Mouse (Mus musculus) right cerebral cortex, adult 18-20 months (tissue): Measurements from ENCODE around the gene Slc30a2.
"Not testable (repeated sequence)": the region's sequence is repeated elsewhere in the genome, so short reads cannot be mapped to it uniquely, and the experiment has no call there.

Experiments used
- DNase-seq: peaks from one replicate; pipeline ENCODE4 v3.0.0; 2022; ENCODE audit warnings: mixed read lengths

Gene Slc30a2

GRCm38 (mm10) chr4:134324655-134325054, 18.3 kb upstream of the Slc30a2 start:
- DNase-seq, result no peak

GRCm38 (mm10) chr4:134326859-134327530, 16.0 kb upstream of the Slc30a2 start:
- no peak for DNase-seq

- no peak for DNase-seq
Measured at GRCm38 (mm10) chr4:134328151-134328550, 14.8 kb upstream of the Slc30a2 start.

- no peak for DNase-seq
Measured at GRCm38 (mm10) chr4:134328832-134329231, 14.1 kb upstream of the Slc30a2 start.

- no peak for DNase-seq
Measured at GRCm38 (mm10) chr4:134330281-134330680, 12.7 kb upstream of the Slc30a2 start.

GRCm38 (mm10) chr4:134341231-134341630, 1.8 kb upstream of the Slc30a2 start:
- not testable (repeated sequence) for DNase-seq

- DNase-seq, result no peak
Measured at GRCm38 (mm10) chr4:134342213-134342779, 685 bp upstream of the Slc30a2 start.

- no peak for DNase-seq
Measured at GRCm38 (mm10) chr4:134344620-134345019, 1.6 kb downstream of the Slc30a2 start.

- DNase-seq, result no peak
Measured at GRCm38 (mm10) chr4:134345802-134346201, 2.8 kb downstream of the Slc30a2 start.

GRCm38 (mm10) chr4:134348078-134348477, 5.1 kb downstream of the Slc30a2 start:
- no peak for DNase-seq

GRCm38 (mm10) chr4:134348545-134348944, 5.6 kb downstream of the Slc30a2 start:
- no peak for DNase-seq

GRCm38 (mm10) chr4:134349829-134350228, 6.8 kb downstream of the Slc30a2 start:
- DNase-seq, result no peak

- no peak for DNase-seq
Measured at GRCm38 (mm10) chr4:134350641-134351040, 7.7 kb downstream of the Slc30a2 start.

- no peak for DNase-seq
Measured at GRCm38 (mm10) chr4:134351329-134352260, 8.6 kb downstream of the Slc30a2 start.

- DNase-seq, result no peak
Measured at GRCm38 (mm10) chr4:134352261-134352707, 9.3 kb downstream of the Slc30a2 start.

- DNase-seq, result no peak
Measured at GRCm38 (mm10) chr4:134352929-134353328, 9.9 kb downstream of the Slc30a2 start.

- no peak for DNase-seq
Measured at GRCm38 (mm10) chr4:134353527-134354409, 10.8 kb downstream of the Slc30a2 start.

- no peak for DNase-seq
Measured at GRCm38 (mm10) chr4:134355841-134356452, 13.0 kb downstream of the Slc30a2 start.

GRCm38 (mm10) chr4:134356591-134357460, 13.8 kb downstream of the Slc30a2 start:
- peak; percentile 76 for DNase-seq

- no peak for DNase-seq
Measured at GRCm38 (mm10) chr4:134357461-134357771, 14.4 kb downstream of the Slc30a2 start.

GRCm38 (mm10) chr4:134359649-134360048, 16.7 kb downstream of the Slc30a2 start:
- DNase-seq, result no peak
